Mouse (Mus musculus) thymus, postnatal 36 days (tissue): Measurements from ENCODE around the gene Mfn2.
"Not testable (repeated sequence)": the region's sequence is repeated elsewhere in the genome, so short reads cannot be mapped to it uniquely, and the experiment has no call there.

Source experiments
- DNase-seq, 2 experiments: peaks; one replicate each; pipeline ENCODE4 v3.0.0; 2022; ENCODE audit warnings: mixed read lengths in 2 of 2

Mfn2 gene

GRCm38 (mm10) chr4:147866793-147867192 is 37.7 kb downstream of the Mfn2 start:
- not testable (repeated sequence) for DNase-seq

- DNase-seq = no peak
These were observed 38.4 kb downstream of the Mfn2 start for GRCm38 (mm10) chr4:147866056-147866455.

- DNase-seq = no peak
These were observed 38.9 kb downstream of the Mfn2 start for GRCm38 (mm10) chr4:147865651-147866050.

GRCm38 (mm10) chr4:147862051-147862450 is 42.5 kb downstream of the Mfn2 start:
- no peak for DNase-seq

GRCm38 (mm10) chr4:147850776-147851175 is 53.7 kb downstream of the Mfn2 start:
- no peak for DNase-seq

- DNase-seq = no peak
These were observed 55.9 kb downstream of the Mfn2 start for GRCm38 (mm10) chr4:147848584-147848991.

GRCm38 (mm10) chr4:147847614-147848583 is 56.6 kb downstream of the Mfn2 start, which contains the start of gene Zfp933:
Gene Zfp933 (minus strand): TSS chr4:147848366.
- peak; percentile 44 for DNase-seq

- no peak for DNase-seq
These were observed 61.6 kb downstream of the Mfn2 start for GRCm38 (mm10) chr4:147842871-147843270.

GRCm38 (mm10) chr4:147839282-147839681 is 65.2 kb downstream of the Mfn2 start:
- DNase-seq = peak in 1 of 2 experiments; percentile 26

- DNase-seq = no peak
These were observed 80.1 kb downstream of the Mfn2 start for GRCm38 (mm10) chr4:147824389-147824788.
